15 mouse cellular contexts compared by ENCODE assay signal in genomic region chr2:145541695-145542094, GRCm38 (mm10).
"Had no signal": no experiment of that assay in that cellular context is flagged by ENCODE, and none has a peak within 500 bp of the region (broad histone marks: within the 10 kb centered on the region; RNA-seq: fewer than 3 reads in every experiment).

No protein-coding gene starts in this region.

- H3K27ac ChIP-seq: neural tube, embryonic 15.5 days; stomach, embryonic 15.5 days; stomach, postnatal 0 days had no signal

- H3K36me3 ChIP-seq: neural tube, embryonic 15.5 days; stomach, embryonic 15.5 days had no signal

- H3K9ac ChIP-seq: neural tube, embryonic 15.5 days; stomach, embryonic 15.5 days had no signal

- H3K4me2 ChIP-seq: neural tube, embryonic 15.5 days; stomach, embryonic 15.5 days had no signal

- DNase-seq: retina, postnatal 1 day; right cerebral cortex, adult 18-20 months; right cerebral cortex, postnatal 14 days; right cerebral cortex, postnatal 25 days; right cerebral cortex, postnatal 4 days; spleen, adult 18-20 months; thymus, adult 18-20 months; thymus, adult 2 months; thymus, postnatal 14 days; thymus, postnatal 25 days; thymus, postnatal 36 days; thymus, postnatal 4 days had no signal

- H3K4me1 ChIP-seq: neural tube, embryonic 15.5 days; stomach, embryonic 15.5 days had no signal

- H3K27me3 ChIP-seq: neural tube, embryonic 15.5 days; stomach, embryonic 15.5 days had no signal

- H3K9me3 ChIP-seq: neural tube, embryonic 15.5 days; stomach, embryonic 15.5 days had no signal

- H3K4me3 ChIP-seq: neural tube, embryonic 15.5 days; stomach, embryonic 15.5 days had no signal
